ENCODE assay signal across 16 mouse cellular contexts in the genomic region with DNA sequence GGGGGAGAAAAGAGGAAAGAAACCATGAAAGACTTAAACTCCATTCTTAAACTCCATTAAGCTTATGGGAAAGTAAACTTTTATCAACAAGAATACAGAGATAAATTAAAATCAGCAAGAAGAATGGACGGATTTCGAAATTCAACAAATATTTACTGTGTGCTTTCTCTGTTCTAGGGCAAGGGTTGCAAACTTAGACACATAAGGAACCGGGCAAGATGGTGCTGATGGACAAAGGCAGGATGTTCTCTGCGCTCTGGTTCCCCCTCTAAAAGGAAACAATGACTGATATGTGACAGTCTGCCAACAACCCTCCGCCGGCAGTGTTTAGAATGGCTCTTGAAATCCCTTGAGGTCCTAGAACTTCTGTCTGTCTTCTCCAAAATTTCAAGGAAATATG.
"Had no signal": no experiment of that assay in that cellular context is flagged by ENCODE, and none has a peak within 500 bp of the region (broad histone marks: within the 10 kb centered on the region; RNA-seq: fewer than 3 reads in every experiment).

No protein-coding gene starts in this region.

- H3K36me3 ChIP-seq: limb, embryonic 13.5 days; liver, embryonic 12.5 days; stomach, embryonic 15.5 days had no signal

- H3K4me1 ChIP-seq: limb, embryonic 13.5 days; liver, embryonic 12.5 days; stomach, embryonic 15.5 days had no signal

- ATAC-seq: hindbrain, embryonic 16.5 days; inflammation-experienced regulatory T-cells, adult 6 months; liver, embryonic 12.5 days; midbrain, embryonic 16.5 days had no signal

- H3K27me3 ChIP-seq: limb, embryonic 13.5 days; liver, embryonic 12.5 days; megakaryocyte, embryonic 14.5 days; stomach, embryonic 15.5 days had no signal

- H3K4me2 ChIP-seq: limb, embryonic 13.5 days; liver, embryonic 12.5 days; midbrain, embryonic 11.5 days; stomach, embryonic 15.5 days had no signal

- H3K9ac ChIP-seq: limb, embryonic 13.5 days; liver, embryonic 12.5 days; stomach, embryonic 15.5 days had no signal

- H3K9me3 ChIP-seq: limb, embryonic 13.5 days; liver, embryonic 12.5 days; stomach, embryonic 15.5 days had no signal

- H3K4me3 ChIP-seq: layer of hippocampus, adult 2 months; limb, embryonic 13.5 days; liver, embryonic 12.5 days; megakaryocyte, embryonic 14.5 days; stomach, embryonic 15.5 days had no signal

- DNase-seq: kidney, adult 18-20 months; kidney, postnatal 10 days; kidney, postnatal 4 days; left cerebral cortex, postnatal 4 days; right cerebral cortex, postnatal 14 days; thymus, postnatal 4 days had no signal

- H3K27ac ChIP-seq: layer of hippocampus, adult 2 months; limb, embryonic 13.5 days; liver, embryonic 12.5 days; macrophage; stomach, embryonic 15.5 days had no signal
